Mouse (Mus musculus) hindbrain, embryonic 10.5 days (tissue): ENCODE data around the gene Hspa13. TPM values are rescaled to one million over a fixed set of nuclear protein-coding genes. Genes with fewer than 3 reads are reported as not detected.

Experiments used
- DNase-seq: peaks from one replicate; pipeline ENCODE4 v3.0.0-alpha.2; 2017; ENCODE audit warnings: low spot score
- H3K27ac ChIP-seq: fragments of 300-500 bp; sonication (generic); 2 replicates; pipeline ENCODE4 v1.5.1; 2016; ENCODE audit warnings: mild to moderate bottlenecking, moderate library complexity
- H3K27me3 ChIP-seq: fragments of 300-500 bp; sonication (generic); 2 replicates; pipeline ENCODE4 v1.6.1; 2016; ENCODE audit warnings: mild to moderate bottlenecking; ENCODE audit not compliant: poor library complexity, insufficient read depth, severe bottlenecking
- H3K36me3 ChIP-seq: fragments of 300-500 bp; sonication (generic); 2 replicates; pipeline ENCODE4 v1.6.1; 2016; ENCODE audit warnings: mild to moderate bottlenecking, moderate library complexity
- H3K4me1 ChIP-seq: fragments of 300-500 bp; sonication (generic); replicated peaks from 2 replicates; pipeline ENCODE4 v1.6.1; 2016; ENCODE audit warnings: mild to moderate bottlenecking
- H3K4me3 ChIP-seq: fragments of 300-500 bp; sonication (generic); 2 replicates; pipeline ENCODE4 v1.5.1; 2016; ENCODE audit warnings: mild to moderate bottlenecking, moderate library complexity
- H3K9me3 ChIP-seq: fragments of 300-500 bp; sonication (generic); 2 replicates; pipeline ENCODE4 v1.6.1; 2016; ENCODE audit warnings: mild to moderate bottlenecking, moderate library complexity
- WGBS: fragments of 180-500 bp; shearing (Covaris S2); methylation state at CpG from one replicate; pipeline ENCODE4 v1.1.7; 2016; 5-methylcytosine and 5-hydroxymethylcytosine counted together
- polyA plus RNA-seq: library from polyadenylated mRNA; unstranded; fragments of >200 nt; fragmentation: Nextera tagmentation; extraction: Ambion mirVana; gene quantifications from 2 replicates; pipeline ENCODE4 v1.2.1, GENCODE M21; 2016

The Hspa13 gene
- polyA plus RNA-seq = 23.5 and 25.2 TPM in 2 replicates

GRCm38 (mm10) chr16:75766388-75767249, at the start of gene Hspa13:
Gene Hspa13 (minus strand): TSS chr16:75767104.
- no peaks in the 10 kb centered on the region for H3K9me3 ChIP-seq
- H3K27me3 ChIP-seq = no peaks in the 10 kb centered on the region
- peaks cover 34% of the 10 kb centered on the region for H3K36me3 ChIP-seq
- H3K4me1 ChIP-seq = peaks cover 9% of the 10 kb centered on the region
- peak within 1 kb of the TSS; percentile 92 for H3K27ac ChIP-seq
- under 1% methylated on average over 51 of the region's 51 CpGs for WGBS
- peak; percentile 97 for DNase-seq
- H3K4me3 ChIP-seq = peak within 1 kb of the TSS; percentile 74

GRCm38 (mm10) chr16:75779271-75779670, 12.4 kb upstream of the Hspa13 start:
- WGBS = 49% methylated on average over 1 of the region's 1 CpGs
- DNase-seq = no peak

GRCm38 (mm10) chr16:75773222-75773621, 6.3 kb upstream of the Hspa13 start:
- H3K4me1 ChIP-seq = no peaks in the 10 kb centered on the region
- DNase-seq = no peak
- H3K27me3 ChIP-seq = no peaks in the 10 kb centered on the region
- no peak overlapping the region for H3K27ac ChIP-seq
- no peaks in the 10 kb centered on the region for H3K9me3 ChIP-seq
- no peaks in the 10 kb centered on the region for H3K36me3 ChIP-seq
- 92% methylated on average over 10 of the region's 10 CpGs for WGBS
- H3K4me3 ChIP-seq = no peak overlapping the region

More at GRCm38 (mm10) chr16:75779271-75779670, 12.4 kb upstream of the Hspa13 start:
- H3K27me3 ChIP-seq = no peaks in the 10 kb centered on the region
- H3K36me3 ChIP-seq = no peaks in the 10 kb centered on the region
- no peaks in the 10 kb centered on the region for H3K4me1 ChIP-seq
- H3K9me3 ChIP-seq = no peaks in the 10 kb centered on the region
- no peak overlapping the region for H3K4me3 ChIP-seq
- no peak overlapping the region for H3K27ac ChIP-seq

- peak overlapping the region; percentile 92 for H3K27ac ChIP-seq
Observed at GRCm38 (mm10) chr16:75767250-75768002, 522 bp upstream of the Hspa13 start.

GRCm38 (mm10) chr16:75752876-75753275, 14.0 kb downstream of the Hspa13 start:
- no peak for DNase-seq
- no peaks in the 10 kb centered on the region for H3K9me3 ChIP-seq
- 83% methylated on average over 1 of the region's 1 CpGs for WGBS
- H3K4me1 ChIP-seq = no peaks in the 10 kb centered on the region
- no peak overlapping the region for H3K4me3 ChIP-seq
- no peaks in the 10 kb centered on the region for H3K27me3 ChIP-seq
- no peak overlapping the region for H3K27ac ChIP-seq
- peaks cover 37% of the 10 kb centered on the region for H3K36me3 ChIP-seq

More at GRCm38 (mm10) chr16:75767250-75768002, 522 bp upstream of the Hspa13 start:
- Histone ChIP-seq H3K4me3 (peak overlapping the region; percentile 74), H3K4me1 (peaks cover 9% of the 10 kb centered on the region), H3K36me3 (peaks cover 27% of the 10 kb centered on the region), H3K9me3 (no peaks in the 10 kb centered on the region), H3K27me3 (no peaks in the 10 kb centered on the region)
- 23% methylated on average over 21 of the region's 21 CpGs for WGBS
- no peak for DNase-seq

GRCm38 (mm10) chr16:75750103-75750502, 16.8 kb downstream of the Hspa13 start:
- H3K27me3 ChIP-seq = no peaks in the 10 kb centered on the region
- 48% methylated on average over 5 of the region's 5 CpGs for WGBS
- H3K9me3 ChIP-seq = no peaks in the 10 kb centered on the region
- no peak overlapping the region for H3K4me3 ChIP-seq
- H3K27ac ChIP-seq = no peak overlapping the region
- no peaks in the 10 kb centered on the region for H3K4me1 ChIP-seq
- peaks cover 10% of the 10 kb centered on the region for H3K36me3 ChIP-seq
- DNase-seq = no peak

- H3K9me3 ChIP-seq = no peaks in the 10 kb centered on the region
- no peak overlapping the region for H3K27ac ChIP-seq
- DNase-seq = no peak
- no peak overlapping the region for H3K4me3 ChIP-seq
- no peaks in the 10 kb centered on the region for H3K4me1 ChIP-seq
- H3K27me3 ChIP-seq = no peaks in the 10 kb centered on the region
- H3K36me3 ChIP-seq = no peaks in the 10 kb centered on the region
- WGBS = 90% methylated on average over 1 of the region's 1 CpGs
Observed at GRCm38 (mm10) chr16:75748926-75749325, 18.0 kb downstream of the Hspa13 start.

- H3K4me3 ChIP-seq = no peak overlapping the region
- WGBS = 63% methylated on average over 3 of the region's 3 CpGs
- no peak overlapping the region for H3K27ac ChIP-seq
- H3K9me3 ChIP-seq = no peaks in the 10 kb centered on the region
- no peaks in the 10 kb centered on the region for H3K4me1 ChIP-seq
- H3K36me3 ChIP-seq = no peaks in the 10 kb centered on the region
- H3K27me3 ChIP-seq = no peaks in the 10 kb centered on the region
- DNase-seq = no peak
Observed at GRCm38 (mm10) chr16:75744014-75744413, 22.9 kb downstream of the Hspa13 start.

- WGBS = 59% methylated on average over 2 of the region's 2 CpGs
Observed at GRCm38 (mm10) chr16:75717405-75718173, 49.3 kb downstream of the Hspa13 start.

GRCm38 (mm10) chr16:75696176-75696575, 70.7 kb downstream of the Hspa13 start:
- H3K4me1 ChIP-seq = no peaks in the 10 kb centered on the region
- 25% methylated on average over 2 of the region's 2 CpGs for WGBS
- no peak overlapping the region for H3K4me3 ChIP-seq
- no peaks in the 10 kb centered on the region for H3K9me3 ChIP-seq
- H3K27ac ChIP-seq = no peak overlapping the region
- no peaks in the 10 kb centered on the region for H3K27me3 ChIP-seq
- H3K36me3 ChIP-seq = no peaks in the 10 kb centered on the region
- DNase-seq = peak; percentile 17

More at GRCm38 (mm10) chr16:75717405-75718173, 49.3 kb downstream of the Hspa13 start:
- H3K36me3 ChIP-seq = no peaks in the 10 kb centered on the region
- H3K9me3 ChIP-seq = no peaks in the 10 kb centered on the region
- H3K27me3 ChIP-seq = no peaks in the 10 kb centered on the region
- H3K4me1 ChIP-seq = no peaks in the 10 kb centered on the region
- no peak for DNase-seq
- no peak overlapping the region for H3K27ac ChIP-seq
- no peak overlapping the region for H3K4me3 ChIP-seq
